Mouse (Mus musculus) olfactory bulb, adult 2 months (tissue): ENCODE data around the gene Aldh1l1.

ENCODE experiments used
- CTCF ChIP-seq: fragments of 200-500 bp; IDR thresholded peaks from 2 replicates; pipeline ENCODE4 v1.5.1; 2012; ENCODE audit warnings: low read depth, mild to moderate bottlenecking, low read length, moderate library complexity; ENCODE audit not compliant: insufficient read depth
- POLR2A ChIP-seq: fragments of 200-500 bp; IDR thresholded peaks from 2 replicates; pipeline ENCODE4 v1.6.1; 2012; ENCODE audit warnings: mild to moderate bottlenecking, low read depth, low read length, moderate library complexity; ENCODE audit not compliant: insufficient read depth

GRCm38 (mm10) chr6:90565357-90566215 is 79.4 kb downstream of the Aldh1l1 start:
- TF ChIP-seq CTCF, result no peak
- TF ChIP-seq POLR2A, result no peak
